Mouse (Mus musculus): ENCODE results near the gene Fau. TPM values are rescaled to one million over a fixed set of nuclear protein-coding genes. Genes with fewer than 3 reads are reported as not detected.

Fau gene
- polyA plus RNA-seq, 1 experiment from 2014 or later = 914 TPM

DNA sequence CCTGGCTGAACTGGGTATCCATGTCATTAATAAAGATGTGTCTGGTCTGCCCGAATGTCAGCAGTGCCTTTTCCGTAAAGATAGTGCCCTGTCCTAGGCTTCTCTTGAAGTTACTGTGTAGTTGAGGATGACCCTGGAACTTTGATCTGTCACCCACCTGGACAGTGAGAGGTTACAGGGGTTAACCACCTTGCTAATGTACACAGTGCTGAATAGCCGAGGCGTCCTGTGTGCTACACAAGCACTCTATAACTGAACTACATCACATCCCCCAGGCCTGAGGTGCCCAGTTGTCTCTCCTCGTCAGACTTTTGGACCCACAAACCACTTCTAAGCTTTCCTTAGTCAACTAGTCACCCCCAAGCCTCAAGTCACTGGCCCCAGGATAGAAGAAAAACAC, 4.8 kb downstream of the Fau start:
- H3K9me3 ChIP-seq (ENCODE audit: control insufficient read depth, low read length) = no peaks in the 10 kb centered on the region
- 70% methylated on average over 5 of the region's 5 CpGs for WGBS
- no peak for DNase-seq (ENCODE audit: low spot score)
- H3K36me3 ChIP-seq (ENCODE audit: control insufficient read depth, insufficient read depth, low read length) = peaks cover 3% of the 10 kb centered on the region; the same call in 1 of the 2 replicates
- no peak for ATAC-seq (ENCODE audit: insufficient number of reproducible peaks, low FRiP score, low TSS enrichment, low read depth)
- H3K27me3 ChIP-seq (ENCODE audit: control insufficient read depth, insufficient read depth, low read length) = no peaks in the 10 kb centered on the region
- H3K9ac ChIP-seq (ENCODE audit: low read length) = peak overlapping the region; percentile 90; the same call in 1 of the 2 replicates
- peak overlapping the region; percentile 90 for H3K4me2 ChIP-seq (ENCODE audit: low read depth, severe bottlenecking)
- H3K27ac ChIP-seq (replicated peaks; ENCODE audit: low read depth, low read length) = no peak overlapping the region
- H3K4me1 ChIP-seq (ENCODE audit: control insufficient read depth, insufficient read depth, low read length) = peaks cover 19% of the 10 kb centered on the region
- peak overlapping the region; percentile 82 for H3K4me3 ChIP-seq (ENCODE audit: low read depth, low read length)

DNA sequence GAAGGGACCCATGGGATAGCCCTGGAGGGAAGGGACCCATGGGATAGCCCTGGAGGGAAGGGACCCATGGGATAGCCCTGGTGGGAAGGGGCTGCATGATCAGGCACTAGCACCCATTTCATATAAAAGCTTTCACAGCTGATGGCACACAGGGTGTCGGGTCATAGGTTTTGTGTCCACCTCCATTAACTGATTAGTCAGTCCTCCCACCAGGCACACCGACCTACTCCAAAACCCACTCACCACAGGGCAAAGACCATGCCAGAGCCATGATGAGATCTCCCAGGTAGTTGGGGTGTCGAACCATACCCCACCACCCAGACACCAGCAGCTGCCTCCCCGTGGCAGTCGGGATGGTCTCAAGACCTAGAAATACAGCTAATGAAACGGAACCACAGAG, 5.4 kb downstream of the Fau start:
- Histone ChIP-seq H3K27ac (replicated peaks; ENCODE audit: low read depth, low read length) (no peak overlapping the region), H3K4me2 (ENCODE audit: low read depth, severe bottlenecking) (peak overlapping the region; percentile 90; the same call in 1 of the 2 replicates), H3K4me3 (ENCODE audit: low read depth, low read length) (peak overlapping the region; percentile 82; the same call in 1 of the 2 replicates), H3K9me3 (ENCODE audit: control insufficient read depth, low read length) (no peaks in the 10 kb centered on the region), H3K36me3 (ENCODE audit: control insufficient read depth, insufficient read depth, low read length) (peaks cover 3% of the 10 kb centered on the region; the same call in 1 of the 2 replicates), H3K9ac (ENCODE audit: low read length) (no peak overlapping the region), H3K4me1 (ENCODE audit: control insufficient read depth, insufficient read depth, low read length) (peaks cover 23% of the 10 kb centered on the region), H3K27me3 (ENCODE audit: control insufficient read depth, insufficient read depth, low read length) (no peaks in the 10 kb centered on the region)
- ATAC-seq (ENCODE audit: insufficient number of reproducible peaks, low FRiP score, low TSS enrichment, low read depth) (no peak), DNase-seq (ENCODE audit: low spot score) (no peak)
- WGBS = 94% methylated on average over 6 of the region's 6 CpGs

DNA sequence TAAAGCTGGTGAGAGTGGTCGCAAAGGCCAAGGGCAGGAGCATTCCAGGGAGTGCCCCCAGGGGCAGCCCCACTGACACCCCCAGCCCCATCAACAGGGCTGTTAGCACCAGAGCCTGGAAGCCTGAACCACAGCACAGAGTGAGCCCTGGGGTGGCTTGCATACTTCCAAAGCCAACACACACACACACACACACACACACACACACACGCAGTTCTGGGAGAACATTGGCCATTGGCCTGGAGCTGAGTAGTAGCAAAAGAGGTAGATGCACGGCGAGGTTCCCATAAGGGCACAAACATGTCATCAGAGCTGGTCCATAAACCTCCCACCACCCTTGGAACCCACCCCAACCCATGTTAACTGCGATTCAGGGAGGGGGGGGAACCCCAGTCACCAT, 8.9 kb downstream of the Fau start:
- peak overlapping the region; percentile 75; the same call in 1 of the 2 replicates for H3K27ac ChIP-seq (replicated peaks; ENCODE audit: low read depth, low read length)
- H3K36me3 ChIP-seq (ENCODE audit: control insufficient read depth, insufficient read depth, low read length) = peaks cover 12% of the 10 kb centered on the region; the same call in 1 of the 2 replicates
- no peaks in the 10 kb centered on the region for H3K27me3 ChIP-seq (ENCODE audit: control insufficient read depth, insufficient read depth, low read length)
- H3K4me2 ChIP-seq (ENCODE audit: low read depth, severe bottlenecking) = peak overlapping the region; percentile 96
- ATAC-seq (ENCODE audit: insufficient number of reproducible peaks, low FRiP score, low TSS enrichment, low read depth) (no peak), DNase-seq (ENCODE audit: low spot score) (no peak)
- H3K4me3 ChIP-seq (ENCODE audit: low read depth, low read length) = peak overlapping the region; percentile 54
- H3K4me1 ChIP-seq (ENCODE audit: control insufficient read depth, insufficient read depth, low read length) = peaks cover 25% of the 10 kb centered on the region
- WGBS = 33% methylated on average over 5 of the region's 5 CpGs
- H3K9me3 ChIP-seq (ENCODE audit: control insufficient read depth, low read length) = no peaks in the 10 kb centered on the region
- peak overlapping the region; percentile 57 for H3K9ac ChIP-seq (ENCODE audit: low read length)

DNA sequence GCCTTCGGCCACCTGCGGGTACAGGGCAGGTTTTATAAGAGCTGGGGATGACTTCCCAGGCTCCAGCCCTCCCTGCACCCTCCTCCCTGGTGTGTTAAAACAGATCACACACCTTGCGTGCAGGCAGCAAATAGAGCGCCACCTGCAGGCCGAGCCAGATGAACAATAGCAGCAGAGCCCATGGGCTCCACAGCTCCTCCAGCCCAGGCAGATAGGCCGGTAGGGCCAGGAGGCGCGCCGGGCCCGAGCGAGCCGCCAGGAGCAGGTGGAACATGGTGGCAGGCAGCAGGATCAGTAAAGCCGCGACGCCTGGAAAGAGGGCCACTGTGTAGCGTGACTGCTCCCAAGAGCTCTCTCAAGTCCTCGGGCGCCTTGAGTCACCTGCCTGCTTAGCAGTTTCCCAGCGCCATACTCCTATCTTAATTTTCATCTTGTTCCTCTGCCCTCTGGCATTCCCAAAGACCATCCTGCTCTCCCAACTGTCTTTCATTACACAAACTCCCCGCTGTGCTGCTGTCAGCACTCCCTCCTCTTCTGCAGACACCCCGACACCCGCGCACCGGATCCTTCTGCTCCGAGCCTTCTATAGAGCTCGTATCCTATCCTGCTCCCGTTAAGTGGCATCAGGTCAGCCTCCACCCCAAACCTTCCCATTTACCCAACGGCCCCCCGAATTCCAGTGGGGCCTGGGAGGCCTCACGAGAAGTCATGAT, 9.5 kb downstream of the Fau start:
- Histone ChIP-seq H3K36me3 (ENCODE audit: control insufficient read depth, insufficient read depth, low read length) (peaks cover 12% of the 10 kb centered on the region; the same call in 1 of the 2 replicates), H3K9ac (ENCODE audit: low read length) (peak overlapping the region; percentile 57), H3K4me2 (ENCODE audit: low read depth, severe bottlenecking) (peak overlapping the region; percentile 96), H3K4me1 (ENCODE audit: control insufficient read depth, insufficient read depth, low read length) (peaks cover 21% of the 10 kb centered on the region), H3K27me3 (ENCODE audit: control insufficient read depth, insufficient read depth, low read length) (no peaks in the 10 kb centered on the region), H3K4me3 (ENCODE audit: low read depth, low read length) (peak overlapping the region; percentile 54), H3K27ac (replicated peaks; ENCODE audit: low read depth, low read length) (peak overlapping the region; percentile 75; the same call in 1 of the 2 replicates), H3K9me3 (ENCODE audit: control insufficient read depth, low read length) (no peaks in the 10 kb centered on the region)
- DNase-seq (ENCODE audit: low spot score) (peak; percentile 92), ATAC-seq (ENCODE audit: insufficient number of reproducible peaks, low FRiP score, low TSS enrichment, low read depth) (peak; percentile 58)
- WGBS = 1% methylated on average over 30 of the region's 30 CpGs

DNA sequence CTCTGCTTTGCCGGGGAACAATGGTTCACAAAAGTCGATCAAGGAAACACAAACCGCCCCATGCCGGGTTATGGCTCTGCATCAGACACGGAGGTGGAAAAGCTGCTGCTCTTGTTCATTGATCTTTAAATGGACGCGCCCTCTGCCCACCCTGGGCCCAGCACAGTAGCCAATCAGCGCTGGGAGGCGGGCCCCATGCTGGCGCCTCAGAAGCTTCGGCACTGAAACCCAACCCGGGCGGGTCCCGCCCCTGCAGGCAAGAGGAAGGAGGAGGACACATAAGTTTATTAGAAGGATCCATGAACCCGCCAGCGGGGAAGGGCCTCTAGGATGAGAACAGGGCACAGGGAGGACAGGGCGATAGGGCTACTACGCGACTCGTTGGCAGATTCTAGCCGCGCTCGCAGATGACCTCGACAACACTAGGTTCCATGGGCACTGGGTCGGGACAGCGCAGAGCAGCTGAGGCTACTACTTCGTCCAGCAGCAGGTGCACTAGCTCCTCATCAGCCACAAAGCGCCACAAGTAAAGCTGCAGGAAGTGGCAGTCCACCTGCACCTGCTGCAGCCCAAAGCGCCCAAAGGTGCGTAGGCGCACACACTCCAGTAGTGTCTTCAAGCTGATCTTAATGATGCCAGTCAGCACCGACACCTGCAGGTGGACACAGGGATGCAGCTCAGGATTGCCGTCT, 10.2 kb downstream of the Fau start, which contains the start of gene Tm7sf2:
Tm7sf2 (minus strand) TSS at position 650 of the 692 bp plus-strand sequence.
- Histone ChIP-seq H3K27ac (replicated peaks; ENCODE audit: low read depth, low read length) (peak within 1 kb of the TSS; percentile 75; the same call in 1 of the 2 replicates), H3K9ac (ENCODE audit: low read length) (peak within 1 kb of the TSS; percentile 57), H3K4me1 (ENCODE audit: control insufficient read depth, insufficient read depth, low read length) (peaks cover 14% of the 10 kb centered on the region; the same call in 1 of the 2 replicates), H3K27me3 (ENCODE audit: control insufficient read depth, insufficient read depth, low read length) (no peaks in the 10 kb centered on the region), H3K9me3 (ENCODE audit: control insufficient read depth, low read length) (no peaks in the 10 kb centered on the region), H3K4me2 (ENCODE audit: low read depth, severe bottlenecking) (peak within 1 kb of the TSS; percentile 96), H3K4me3 (ENCODE audit: low read depth, low read length) (peak within 1 kb of the TSS; percentile 54), H3K36me3 (ENCODE audit: control insufficient read depth, insufficient read depth, low read length) (peaks cover 12% of the 10 kb centered on the region; the same call in 1 of the 2 replicates)
- ATAC-seq (ENCODE audit: insufficient number of reproducible peaks, low FRiP score, low TSS enrichment, low read depth) (peak; percentile 89), DNase-seq (ENCODE audit: low spot score) (peak; percentile 90)
- 10% methylated on average over 33 of the region's 33 CpGs for WGBS

DNA sequence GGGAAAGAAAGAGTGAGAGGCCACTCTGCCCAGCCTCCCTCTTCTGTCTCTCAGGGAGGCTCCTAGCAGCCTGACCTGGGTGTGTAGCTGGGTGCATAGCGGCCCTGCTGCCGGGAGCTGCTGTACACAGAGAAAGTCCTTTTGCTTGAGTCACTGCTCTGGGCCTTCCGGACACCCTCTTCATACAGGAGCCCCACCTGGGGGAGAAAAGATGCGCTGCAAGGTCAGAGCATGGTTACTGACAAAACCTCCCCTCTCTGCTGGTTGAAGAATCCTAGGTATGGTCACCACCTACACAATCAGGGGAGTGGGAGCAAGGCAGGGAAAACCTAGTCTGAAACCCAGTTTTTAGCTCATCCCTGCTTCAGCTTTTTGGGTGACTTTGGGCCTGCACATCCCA, 11.3 kb downstream of the Fau start:
- no peak for ATAC-seq (ENCODE audit: insufficient number of reproducible peaks, low FRiP score, low TSS enrichment, low read depth)
- DNase-seq (ENCODE audit: low spot score) = no peak
- 88% methylated on average over 4 of the region's 4 CpGs for WGBS
- peaks cover 12% of the 10 kb centered on the region; the same call in 1 of the 2 replicates for H3K36me3 ChIP-seq (ENCODE audit: control insufficient read depth, insufficient read depth, low read length)
- H3K27ac ChIP-seq (replicated peaks; ENCODE audit: low read depth, low read length) = no peak overlapping the region
- peaks cover 14% of the 10 kb centered on the region; the same call in 1 of the 2 replicates for H3K4me1 ChIP-seq (ENCODE audit: control insufficient read depth, insufficient read depth, low read length)
- H3K4me2 ChIP-seq (ENCODE audit: low read depth, severe bottlenecking) = no peak overlapping the region
- H3K27me3 ChIP-seq (ENCODE audit: control insufficient read depth, insufficient read depth, low read length) = no peaks in the 10 kb centered on the region
- H3K9ac ChIP-seq (ENCODE audit: low read length) = no peak overlapping the region
- no peak overlapping the region for H3K4me3 ChIP-seq (ENCODE audit: low read depth, low read length)
- no peaks in the 10 kb centered on the region for H3K9me3 ChIP-seq (ENCODE audit: control insufficient read depth, low read length)

DNA sequence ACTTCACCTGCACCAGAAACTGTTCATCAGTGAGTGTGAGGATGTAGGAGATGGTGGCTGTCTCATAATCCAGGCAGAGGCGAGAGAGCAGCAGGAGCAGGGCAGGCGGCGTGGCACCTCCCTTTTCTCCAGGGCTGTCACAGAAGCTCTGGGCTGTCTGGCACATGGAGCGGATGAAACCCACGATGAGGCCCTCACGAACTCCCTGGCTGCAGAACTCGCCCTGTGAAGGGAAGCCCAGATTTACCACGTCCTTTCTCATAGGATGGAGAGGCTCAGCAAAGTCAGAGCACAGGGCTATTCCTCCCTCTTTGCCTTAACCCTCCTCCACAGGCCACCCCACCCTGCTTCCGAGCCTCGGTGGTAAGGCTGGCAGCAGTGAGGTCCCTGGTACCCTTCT, 12.2 kb downstream of the Fau start:
- Histone ChIP-seq H3K27me3 (ENCODE audit: control insufficient read depth, insufficient read depth, low read length) (no peaks in the 10 kb centered on the region), H3K4me1 (ENCODE audit: control insufficient read depth, insufficient read depth, low read length) (peaks cover 14% of the 10 kb centered on the region; the same call in 1 of the 2 replicates), H3K4me2 (ENCODE audit: low read depth, severe bottlenecking) (no peak overlapping the region), H3K27ac (replicated peaks; ENCODE audit: low read depth, low read length) (no peak overlapping the region), H3K9me3 (ENCODE audit: control insufficient read depth, low read length) (no peaks in the 10 kb centered on the region), H3K4me3 (ENCODE audit: low read depth, low read length) (no peak overlapping the region), H3K9ac (ENCODE audit: low read length) (no peak overlapping the region), H3K36me3 (ENCODE audit: control insufficient read depth, insufficient read depth, low read length) (peaks cover 14% of the 10 kb centered on the region; the same call in 1 of the 2 replicates)
- WGBS = 92% methylated on average over 10 of the region's 10 CpGs
- ATAC-seq (ENCODE audit: insufficient number of reproducible peaks, low FRiP score, low TSS enrichment, low read depth) = no peak
- DNase-seq (ENCODE audit: low spot score) = no peak

DNA sequence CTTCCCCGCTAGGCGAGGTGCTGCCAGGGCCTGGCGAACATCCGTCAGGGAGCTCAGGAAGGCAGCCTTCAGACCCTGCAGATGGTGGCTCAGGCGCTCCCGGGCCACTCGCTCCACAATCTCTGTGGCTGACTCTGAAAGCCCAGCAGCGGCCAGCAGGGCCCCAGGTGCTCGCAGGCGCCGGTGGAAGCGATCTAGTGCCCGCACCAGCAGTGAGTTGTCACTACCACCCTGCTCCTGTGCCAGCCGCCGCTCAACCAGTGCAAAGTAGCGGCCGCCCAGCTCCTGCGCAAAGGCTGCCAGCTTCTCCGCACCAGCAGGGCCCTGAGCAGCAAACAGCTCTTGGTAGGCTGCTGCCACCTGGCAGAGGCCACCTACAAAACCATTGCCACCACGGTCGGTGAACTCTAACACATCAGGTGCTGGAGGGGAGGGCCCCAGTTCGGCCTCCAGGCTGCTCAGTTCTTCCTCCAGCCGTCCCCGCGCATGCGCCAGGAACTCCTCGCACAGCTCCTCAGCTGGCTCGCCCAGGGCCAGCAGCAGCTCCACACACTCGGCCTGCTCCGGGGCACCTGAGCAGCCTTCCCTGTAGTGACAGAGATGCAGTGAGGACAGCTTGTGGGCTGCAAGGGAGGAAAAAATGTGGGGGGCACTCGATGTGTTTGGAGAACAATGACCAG, 13.1 kb downstream of the Fau start:
- peaks cover 16% of the 10 kb centered on the region; the same call in 1 of the 2 replicates for H3K36me3 ChIP-seq (ENCODE audit: control insufficient read depth, insufficient read depth, low read length)

More for the DNA sequence above, 13.1 kb downstream of the Fau start:
- Histone ChIP-seq H3K9ac (ENCODE audit: low read length) (no peak overlapping the region), H3K4me1 (ENCODE audit: control insufficient read depth, insufficient read depth, low read length) (peaks cover 14% of the 10 kb centered on the region; the same call in 1 of the 2 replicates), H3K4me3 (ENCODE audit: low read depth, low read length) (no peak overlapping the region), H3K27ac (replicated peaks; ENCODE audit: low read depth, low read length) (no peak overlapping the region), H3K9me3 (ENCODE audit: control insufficient read depth, low read length) (no peaks in the 10 kb centered on the region), H3K4me2 (ENCODE audit: low read depth, severe bottlenecking) (no peak overlapping the region), H3K27me3 (ENCODE audit: control insufficient read depth, insufficient read depth, low read length) (no peaks in the 10 kb centered on the region)
- WGBS = 89% methylated on average over 31 of the region's 31 CpGs
- DNase-seq (ENCODE audit: low spot score) = no peak
- ATAC-seq (ENCODE audit: insufficient number of reproducible peaks, low FRiP score, low TSS enrichment, low read depth) = no peak

Data from limb, embryonic 11.5 days (tissue).